ENCODE assay signal across 8 mouse cellular contexts in the genomic region with DNA sequence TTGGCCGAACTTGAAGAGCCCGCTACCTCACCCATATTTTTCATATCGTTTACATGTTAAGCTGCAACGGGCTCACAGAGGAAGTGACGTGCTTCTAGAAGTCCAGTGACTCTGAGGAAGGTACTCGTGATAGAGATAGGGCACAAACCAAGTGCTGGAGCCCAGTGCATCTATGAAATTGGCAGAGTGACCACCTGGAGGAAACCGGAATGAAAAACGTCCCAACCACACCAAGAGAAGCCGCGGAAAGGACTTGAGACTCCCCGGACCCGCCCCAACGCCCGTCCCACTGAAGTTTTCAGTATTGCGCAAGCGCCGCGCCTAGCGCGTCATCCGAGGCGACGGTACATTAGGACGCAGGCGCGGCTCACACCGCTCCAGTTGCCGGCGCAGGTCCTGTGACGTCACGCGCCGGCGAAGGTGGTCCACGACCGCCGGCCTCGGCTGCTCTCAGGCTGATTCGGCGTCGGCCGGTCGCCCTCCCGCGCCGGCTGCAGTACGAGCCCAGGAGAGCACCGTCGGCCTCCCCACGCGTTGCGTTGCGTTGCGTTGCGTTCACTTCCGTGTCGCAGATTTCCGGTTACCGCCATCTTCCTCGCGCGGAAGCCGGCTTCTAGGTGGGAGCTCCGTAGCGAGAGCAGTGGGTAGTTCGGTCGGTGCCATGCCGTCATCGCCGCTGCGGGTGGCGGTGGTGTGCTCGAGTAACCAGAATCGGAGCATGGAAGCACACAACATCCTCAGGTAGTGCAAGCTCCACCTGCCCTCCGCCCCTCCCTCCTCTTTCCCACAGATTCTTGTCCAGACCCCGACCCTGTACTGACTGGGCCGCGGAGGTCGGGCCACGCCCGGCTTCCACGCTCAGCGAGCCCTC. TPM values are rescaled to one million over a fixed set of nuclear protein-coding genes. Genes with fewer than 3 reads are reported as not detected.
DNase-seq lines count a peak whose midpoint lies in the region; ATAC-seq lines count a peak whose summit lies in the region.

A gene (plus strand): TSS at position 80 of the 871 bp plus-strand sequence.

- ATAC-seq in heart, embryonic 14.5 days (ENCODE audit: insufficient number of reproducible peaks, insufficient read depth, low FRiP score, low read depth) = peak; percentile 93
- ATAC-seq in liver, embryonic 13.5 days (ENCODE audit: low read depth) = peak; percentile 92
- ATAC-seq in stomach, embryonic 16.5 days (ENCODE audit: insufficient read depth, low FRiP score) = peak; percentile 94

- H3K4me3 ChIP-seq in brown adipose tissue, adult 24 weeks (ENCODE audit: insufficient read depth, low read depth, low read length) = peak within 1 kb of the TSS; percentile 73
- peak within 1 kb of the TSS; percentile 61 to 84 for H3K4me3 ChIP-seq in heart, embryonic 14.5 days (ENCODE audit: control insufficient read depth in 1 of 2, insufficient read depth in 1 of 2, low read depth in 1 of 2, low read length in 2 of 2)
- peak within 1 kb of the TSS; percentile 98 for H3K4me3 ChIP-seq in liver, embryonic 13.5 days (replicated peaks)
- H3K4me3 ChIP-seq in stomach, embryonic 16.5 days (replicated peaks; ENCODE audit: low read length) = peak within 1 kb of the TSS; percentile 100

- peak within 1 kb of the TSS; percentile 76 for H3K4me2 ChIP-seq in heart, embryonic 14.5 days (ENCODE audit: low read length)
- H3K4me2 ChIP-seq in liver, embryonic 13.5 days = peak within 1 kb of the TSS; percentile 77
- peak within 1 kb of the TSS; percentile 75 for H3K4me2 ChIP-seq in stomach, embryonic 16.5 days (ENCODE audit: low read depth, low read length)

- peak within 1 kb of the TSS; percentile 95 for H3K27ac ChIP-seq in brown adipose tissue, adult 24 weeks (replicated peaks; ENCODE audit: low read depth, low read length)
- peak within 1 kb of the TSS; percentile 91 to 95 for H3K27ac ChIP-seq in heart, embryonic 14.5 days (replicated peaks in 1 of 2; ENCODE audit: control insufficient read depth in 1 of 2, insufficient read depth in 1 of 2, low read depth in 2 of 2, low read length in 2 of 2)
- H3K27ac ChIP-seq in liver, embryonic 13.5 days = peak within 1 kb of the TSS; percentile 91
- peak within 1 kb of the TSS; percentile 98 for H3K27ac ChIP-seq in stomach, embryonic 16.5 days (ENCODE audit: low read length)

- WGBS in heart, embryonic 14.5 days = under 1% methylated on average over 82 of the region's 83 CpGs
- WGBS in liver, embryonic 13.5 days (ENCODE audit: insufficient replicate concordance) = under 1% methylated on average over 82 of the region's 83 CpGs
- under 1% methylated on average over 82 of the region's 83 CpGs for WGBS in stomach, embryonic 16.5 days

- H3K9ac ChIP-seq in heart, embryonic 14.5 days (ENCODE audit: low read length) = peak within 1 kb of the TSS; percentile 87
- H3K9ac ChIP-seq in liver, embryonic 13.5 days = peak within 1 kb of the TSS; percentile 96
- peak within 1 kb of the TSS; percentile 94 for H3K9ac ChIP-seq in stomach, embryonic 16.5 days (ENCODE audit: low read length)

- H3K4me1 ChIP-seq in brown adipose tissue, adult 24 weeks (ENCODE audit: control insufficient read depth, insufficient read depth, insufficient read length, low read length) = peaks cover 8% of the 10 kb centered on the region; the same call in 1 of the 2 replicates
- peaks cover 5 to 22% of the 10 kb centered on the region in 2 experiments for H3K4me1 ChIP-seq in heart, embryonic 14.5 days (ENCODE audit: control insufficient read depth in 2 of 2, insufficient read depth in 2 of 2, low read length in 2 of 2)
- peaks cover 45% of the 10 kb centered on the region for H3K4me1 ChIP-seq in liver, embryonic 13.5 days (replicated peaks)
- peaks cover 13% of the 10 kb centered on the region for H3K4me1 ChIP-seq in stomach, embryonic 16.5 days (ENCODE audit: control insufficient read depth, insufficient read depth, low read length)

- H3K27me3 ChIP-seq in heart, embryonic 14.5 days (ENCODE audit: control insufficient read depth, insufficient read depth, low read length) = no peaks in the 10 kb centered on the region
- H3K27me3 ChIP-seq in liver, embryonic 13.5 days = no peaks in the 10 kb centered on the region
- no peaks in the 10 kb centered on the region for H3K27me3 ChIP-seq in stomach, embryonic 16.5 days (ENCODE audit: control insufficient read depth, insufficient read depth, low read length)

- H3K36me3 ChIP-seq in heart, embryonic 14.5 days (ENCODE audit: control insufficient read depth, insufficient read depth, low read length) = peaks cover 7% of the 10 kb centered on the region; the same call in 1 of the 2 replicates
- peaks cover 7% of the 10 kb centered on the region; the same call in 1 of the 2 replicates for H3K36me3 ChIP-seq in liver, embryonic 13.5 days
- no peaks in the 10 kb centered on the region for H3K36me3 ChIP-seq in stomach, embryonic 16.5 days (ENCODE audit: control insufficient read depth, insufficient read depth, low read length)

- H3K9me3 ChIP-seq in heart, embryonic 14.5 days (ENCODE audit: control insufficient read depth, low read length) = no peaks in the 10 kb centered on the region
- no peaks in the 10 kb centered on the region for H3K9me3 ChIP-seq in liver, embryonic 13.5 days (replicated peaks)
- no peaks in the 10 kb centered on the region for H3K9me3 ChIP-seq in stomach, embryonic 16.5 days (replicated peaks; ENCODE audit: control insufficient read depth, low read length)

- peak; percentile 97 for DNase-seq in CD4-positive, CD25-positive, alpha-beta regulatory T cell, adult 2 months (ENCODE audit: low read depth, low spot score)
- DNase-seq in fibroblast of lung, adult 2 months (ENCODE audit: low read depth) = peak; percentile 89
- DNase-seq in kidney, postnatal 14 days = peak; percentile 97
- peak; percentile 90 for DNase-seq in liver, embryonic 13.5 days
- peak; percentile 95 for DNase-seq in neural tube, embryonic 10.5 days (ENCODE audit: extremely low spot score, low spot score)

RNA-seq across cellular contexts. Expression of the gene that starts here (rescaled TPM):
- 61.2 and 80.5 TPM in 2 replicates for polyA plus RNA-seq in brown adipose tissue, adult 24 weeks (2012; ENCODE audit: insufficient read depth, insufficient read length, missing spikeins)
- 113 and 115 TPM in 2 replicates for polyA plus RNA-seq in heart, embryonic 14.5 days (2014; fragmentation: Nextera tagmentation; extraction: Ambion mirVana)
- 77.7 TPM in 2 replicates for polyA plus RNA-seq in liver, embryonic 13.5 days (2015; fragmentation: Nextera tagmentation; extraction: Ambion mirVana)
- polyA plus RNA-seq in stomach, embryonic 16.5 days (2015; fragmentation: Nextera tagmentation; extraction: Ambion mirVana) = 132 and 136 TPM in 2 replicates

Comparison
In these comparisons a context has a peak if more than half of its experiments do, and no peak if none do; other contexts are left out.
1. Peak in every context shown above with its lines: DNase-seq, ATAC-seq, H3K4me3 ChIP-seq and H3K27ac ChIP-seq.